Mouse (Mus musculus) ES-CJ7 (cell line): ENCODE results near the gene Pvr.

Experiments used
- DNase-seq: peaks from one replicate; pipeline ENCODE4 v3.0.0; 2011; ENCODE audit warnings: low read depth, low spot score

The Pvr gene

DNA sequence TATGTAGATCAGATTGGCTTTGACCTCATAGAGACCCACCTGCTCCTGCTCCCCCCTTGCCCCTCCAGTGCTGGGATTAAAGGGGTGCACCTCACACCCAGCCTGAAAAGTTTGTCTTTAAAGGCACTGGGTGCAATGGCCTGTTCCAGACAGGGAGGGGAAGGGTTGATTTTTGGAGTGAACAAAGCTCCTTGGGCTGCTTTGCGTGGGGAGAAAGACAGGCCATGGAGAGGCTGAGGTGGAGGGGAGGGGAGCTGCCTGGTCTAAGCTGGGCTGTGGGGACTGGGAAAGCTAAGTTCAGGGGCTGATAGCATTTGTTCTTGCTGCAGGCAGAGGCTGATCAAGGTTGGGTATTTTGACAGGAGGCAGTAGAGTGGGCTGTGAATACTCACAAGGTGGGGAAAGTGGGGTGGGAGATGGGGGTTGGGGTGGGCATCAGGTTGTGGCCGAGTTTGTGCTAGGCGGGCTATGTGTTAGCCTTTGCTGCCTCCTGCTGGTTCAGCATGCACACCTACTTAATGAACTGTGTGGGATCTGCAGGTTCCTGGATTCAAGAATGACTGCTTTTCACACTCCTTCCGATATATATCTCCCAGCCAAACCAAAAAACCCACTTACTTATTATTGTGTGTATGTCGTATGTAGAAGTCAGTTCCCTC, 48.9 kb downstream of the Pvr start:
- peak; percentile 81 for DNase-seq

DNA sequence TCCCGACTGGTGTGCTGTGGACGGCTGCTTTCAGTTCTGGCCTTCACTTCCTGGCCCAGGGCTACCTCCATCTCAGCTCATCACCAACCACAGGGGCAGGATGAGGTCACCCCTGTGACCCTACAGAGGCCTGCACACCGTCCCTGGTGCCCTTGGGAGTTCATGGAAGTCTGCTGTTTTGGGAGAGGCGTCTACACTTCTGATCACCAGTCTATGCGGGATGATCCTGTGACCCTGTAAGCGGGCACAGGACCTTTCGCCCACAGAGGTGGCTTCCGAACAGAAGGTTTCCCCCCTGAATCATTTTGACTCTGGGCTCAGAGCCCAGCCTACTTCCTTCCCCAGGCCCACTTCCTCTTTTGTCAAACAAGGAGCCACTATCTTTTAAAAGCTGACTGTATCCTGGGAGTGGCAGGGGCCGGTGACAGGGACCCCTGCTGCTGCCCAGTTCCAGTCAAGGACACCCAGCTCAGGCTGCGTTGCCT, 49.8 kb downstream of the Pvr start:
- peak; percentile 62 for DNase-seq

DNA sequence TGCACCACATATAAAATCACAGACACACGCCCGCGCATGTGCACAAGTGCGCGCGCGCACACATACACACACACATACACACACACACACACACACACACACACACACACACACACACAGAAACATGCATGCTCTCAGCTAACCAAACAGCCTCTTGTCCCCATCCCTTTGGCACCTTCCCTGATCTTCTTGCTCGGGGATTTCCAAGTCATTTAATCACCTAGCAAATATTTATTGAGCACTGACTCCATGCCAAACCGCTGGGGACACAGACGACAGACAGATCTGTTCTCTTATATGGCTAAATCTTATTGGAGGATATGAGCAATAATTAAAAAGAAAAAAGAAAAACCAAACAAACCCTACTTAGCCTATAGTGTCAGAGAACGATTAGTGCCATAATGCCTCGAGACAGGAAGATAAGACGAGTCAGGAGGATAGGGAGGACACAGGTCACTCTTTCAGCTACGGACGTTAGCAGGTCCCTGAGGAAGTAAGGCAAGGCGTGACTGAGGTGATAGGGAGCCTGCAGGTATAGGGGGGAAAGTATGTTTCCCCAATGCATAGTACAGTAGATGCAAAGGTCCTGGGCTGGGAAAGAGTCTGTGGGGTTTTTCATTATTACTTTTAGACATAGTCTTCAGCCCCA, 53.1 kb downstream of the Pvr start:
- DNase-seq: no peak

DNA sequence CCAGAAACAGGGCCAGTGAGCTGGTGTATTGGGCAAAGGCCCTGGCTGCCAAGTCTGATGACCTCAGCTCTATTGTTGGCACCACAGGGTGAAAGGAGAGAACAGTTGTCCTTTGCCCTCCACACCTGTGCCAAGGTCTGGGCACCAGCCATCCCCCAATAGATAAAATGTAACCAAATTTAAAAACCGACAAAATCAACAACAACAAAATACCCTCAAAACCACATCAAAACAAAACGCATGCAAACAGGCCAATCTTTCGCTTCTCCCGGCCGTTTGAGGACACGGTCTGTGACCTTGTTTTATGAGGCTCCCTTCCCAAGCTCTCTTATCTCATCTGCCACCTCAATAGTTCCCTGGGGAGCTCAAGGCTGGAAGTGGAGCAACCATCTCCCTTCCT, 54.5 kb downstream of the Pvr start:
- DNase-seq: no peak

- no peak for DNase-seq
These were observed 55.5 kb downstream of the Pvr start for GRCm38 (mm10) chr7:19865246-19866036.

GRCm38 (mm10) chr7:19864241-19864640, 56.7 kb downstream of the Pvr start:
- no peak for DNase-seq

DNA sequence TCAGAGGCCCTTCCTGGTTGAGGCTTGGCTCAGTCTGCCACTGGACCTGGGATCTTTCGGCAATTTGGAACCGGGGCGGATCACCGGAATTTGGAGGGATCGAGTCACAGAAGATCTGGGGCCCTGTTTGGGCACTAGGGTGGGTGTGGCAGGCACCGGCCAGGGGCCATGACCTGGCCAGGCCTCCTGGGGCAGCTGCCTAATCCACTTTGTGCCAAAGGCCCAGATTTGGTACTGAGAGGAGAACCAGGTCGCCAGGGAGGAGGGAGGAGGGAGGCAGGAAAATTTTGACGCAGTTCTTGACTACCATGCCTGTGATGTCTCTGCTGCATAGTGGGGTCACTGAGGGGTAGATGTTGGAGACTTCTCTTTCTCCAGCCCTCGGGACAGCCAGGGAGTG, 59.8 kb downstream of the Pvr start, which contains the start of gene Ceacam16:
Gene Ceacam16 (minus strand): TSS at position 101 of the 400 bp plus-strand sequence.
- DNase-seq: no peak

DNA sequence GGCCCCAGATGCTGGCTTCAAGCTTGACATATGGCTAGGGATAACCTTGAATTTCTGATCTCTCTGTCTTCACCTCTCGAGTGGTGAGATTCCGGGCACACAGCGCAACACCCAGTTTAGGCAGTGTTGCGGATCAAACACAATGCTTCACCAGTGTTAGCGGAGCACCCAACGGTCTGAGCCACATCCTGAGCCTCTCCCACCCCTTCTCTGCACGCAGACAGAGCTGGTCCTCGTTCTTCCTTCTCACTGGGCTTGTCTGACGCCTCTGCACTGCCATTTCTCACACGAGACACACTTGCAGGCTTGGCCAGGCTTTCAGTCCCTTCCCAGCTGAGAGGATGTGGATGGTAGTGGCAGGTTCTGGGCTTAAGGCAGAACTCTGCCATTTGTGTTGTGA, 61.2 kb downstream of the Pvr start:
- no peak for DNase-seq

GRCm38 (mm10) chr7:19856283-19856682, 64.7 kb downstream of the Pvr start:
- no peak for DNase-seq

DNA sequence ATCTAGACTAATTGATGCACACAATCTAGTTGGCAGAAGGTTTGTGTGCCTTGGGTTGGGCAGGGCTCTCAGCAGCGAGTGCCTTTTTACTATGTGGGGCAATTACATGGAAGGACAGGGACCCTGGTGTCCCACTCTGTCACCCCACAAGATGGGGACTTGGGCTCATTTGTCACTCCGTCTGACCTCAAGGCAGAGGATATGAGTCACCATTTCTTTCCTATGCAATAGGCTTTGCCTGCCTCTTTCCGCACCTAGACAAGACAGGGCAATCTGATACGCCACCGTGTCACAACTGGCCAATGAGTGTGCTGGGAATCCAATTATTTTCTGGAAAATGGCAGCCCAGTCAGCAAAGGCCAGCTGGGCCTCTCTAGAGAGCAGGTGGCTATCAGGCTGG, 65.3 kb downstream of the Pvr start:
- no peak for DNase-seq
